Mouse (Mus musculus): ENCODE data around the gene Chil1. TPM values are rescaled to one million over a fixed set of nuclear protein-coding genes. Genes with fewer than 3 reads are reported as not detected.

Gene Chil1
- polyA plus RNA-seq, 1 experiment = 0.08 TPM

DNA sequence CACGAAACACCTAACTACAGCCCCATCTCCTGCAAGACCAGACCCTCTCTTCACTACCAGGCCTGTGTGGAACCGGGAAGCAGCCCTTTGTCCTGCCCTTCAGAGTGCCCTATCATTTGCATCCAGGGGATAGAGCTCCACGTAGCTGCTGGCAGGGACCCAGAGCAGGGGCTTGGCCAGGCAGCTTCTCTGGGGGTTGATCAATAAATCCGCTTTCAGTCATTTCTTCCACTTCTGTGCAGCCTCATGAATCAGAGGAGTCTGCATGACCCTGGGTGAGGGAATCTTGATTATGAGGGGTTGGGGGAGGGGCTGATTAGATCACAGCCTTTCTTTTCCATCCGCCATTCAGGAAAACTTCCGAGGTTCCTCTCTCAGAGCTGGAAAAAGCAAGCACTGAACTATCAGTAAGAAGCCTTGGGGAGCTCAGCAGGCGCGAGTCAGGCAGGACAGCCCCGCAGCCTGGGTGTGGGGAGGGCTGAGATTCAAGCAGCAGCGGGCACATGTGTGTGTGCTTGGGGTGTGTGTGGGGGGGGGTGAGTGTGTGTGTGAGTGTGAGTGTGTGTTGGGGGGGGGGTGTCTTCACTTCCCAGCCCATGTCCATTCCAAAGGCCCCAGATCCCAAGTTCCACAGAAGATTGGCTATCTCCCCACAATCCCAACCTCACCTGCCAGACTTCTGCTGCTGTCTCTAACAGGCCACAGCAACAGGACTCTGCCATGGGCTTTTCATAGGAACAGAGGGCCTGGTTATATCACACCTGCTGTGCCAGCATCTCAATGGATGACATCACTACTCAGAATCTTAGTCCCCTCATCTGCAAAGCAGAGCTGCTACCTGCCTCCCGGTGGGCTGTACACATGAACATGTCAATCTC, 34.0 kb downstream of the Chil1 start:
- Histone ChIP-seq H3K79me3 (ENCODE audit: low read depth) (no peaks in the 10 kb centered on the region), H3K36me3 (ENCODE audit: control insufficient read depth, insufficient read depth) (no peaks in the 10 kb centered on the region), H3K79me2 (ENCODE audit: control insufficient read depth, insufficient read depth) (no peaks in the 10 kb centered on the region), H3K4me3 (ENCODE audit: insufficient read depth, poor library complexity, severe bottlenecking) (no peak overlapping the region), H3ac (ENCODE audit: control insufficient read depth, insufficient read length, low read depth) (no peak overlapping the region), H3K27me3 (ENCODE audit: control insufficient read depth, insufficient read depth, insufficient read length) (peaks cover 4% of the 10 kb centered on the region)
- no peak for TF ChIP-seq MAX (IDR thresholded peaks at IDR 0.05)
- TF ChIP-seq CEBPB (IDR thresholded peaks at IDR 0.05; ENCODE audit: low read depth) = no peak
- TF ChIP-seq MYOD1 (IDR thresholded peaks at IDR 0.05; ENCODE audit: control insufficient read depth, insufficient read length, low read depth) = no peak
- no peak for TF ChIP-seq FOSL1 (IDR thresholded peaks at IDR 0.05; ENCODE audit: insufficient read depth, low read length, poor library complexity, severe bottlenecking)
- TF ChIP-seq USF1 (IDR thresholded peaks at IDR 0.05; ENCODE audit: low read depth) = no peak
- TF ChIP-seq CTCF (IDR thresholded peaks at IDR 0.05; ENCODE audit: control insufficient read depth, insufficient read depth, insufficient read length) = no peak
- no peak for TF ChIP-seq MYOG (IDR thresholded peaks at IDR 0.05; ENCODE audit: control insufficient read depth, extremely low read depth, insufficient read length)

DNA sequence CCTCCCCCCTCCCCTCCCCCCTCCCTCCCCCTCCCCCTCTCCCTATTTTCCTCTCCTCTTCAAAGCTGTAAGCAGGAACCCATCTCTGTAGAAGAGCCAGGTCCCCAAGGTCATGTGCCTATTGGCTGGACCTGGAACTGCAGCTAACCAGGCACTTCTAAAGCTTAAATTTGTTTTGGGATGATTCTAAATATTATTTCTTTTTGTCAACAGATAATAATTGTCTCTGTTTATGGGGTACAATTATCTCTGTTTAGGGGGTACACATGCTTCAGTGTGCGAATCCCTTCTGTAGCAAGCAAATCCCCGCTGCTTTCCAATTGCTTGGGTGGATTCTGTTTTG, 34.6 kb downstream of the Chil1 start:
- no peak for TF ChIP-seq CEBPB (IDR thresholded peaks at IDR 0.05; ENCODE audit: low read depth)
- TF ChIP-seq USF1 (IDR thresholded peaks at IDR 0.05; ENCODE audit: low read depth) = no peak
- no peak for TF ChIP-seq MYOD1 (IDR thresholded peaks at IDR 0.05; ENCODE audit: control insufficient read depth, insufficient read length, low read depth)
- no peak for TF ChIP-seq MYOG (IDR thresholded peaks at IDR 0.05; ENCODE audit: control insufficient read depth, extremely low read depth, insufficient read length)
- no peak for TF ChIP-seq MAX (IDR thresholded peaks at IDR 0.05)
- TF ChIP-seq CTCF (IDR thresholded peaks at IDR 0.05; ENCODE audit: control insufficient read depth, insufficient read depth, insufficient read length) = no peak
- no peak for TF ChIP-seq FOSL1 (IDR thresholded peaks at IDR 0.05; ENCODE audit: insufficient read depth, low read length, poor library complexity, severe bottlenecking)
- Histone ChIP-seq H3K4me3 (ENCODE audit: insufficient read depth, poor library complexity, severe bottlenecking) (no peak overlapping the region), H3K36me3 (ENCODE audit: control insufficient read depth, insufficient read depth) (no peaks in the 10 kb centered on the region), H3ac (ENCODE audit: control insufficient read depth, insufficient read length, low read depth) (no peak overlapping the region), H3K27me3 (ENCODE audit: control insufficient read depth, insufficient read depth, insufficient read length) (peaks cover 4% of the 10 kb centered on the region), H3K79me3 (ENCODE audit: low read depth) (no peaks in the 10 kb centered on the region), H3K79me2 (ENCODE audit: control insufficient read depth, insufficient read depth) (no peaks in the 10 kb centered on the region)

DNA sequence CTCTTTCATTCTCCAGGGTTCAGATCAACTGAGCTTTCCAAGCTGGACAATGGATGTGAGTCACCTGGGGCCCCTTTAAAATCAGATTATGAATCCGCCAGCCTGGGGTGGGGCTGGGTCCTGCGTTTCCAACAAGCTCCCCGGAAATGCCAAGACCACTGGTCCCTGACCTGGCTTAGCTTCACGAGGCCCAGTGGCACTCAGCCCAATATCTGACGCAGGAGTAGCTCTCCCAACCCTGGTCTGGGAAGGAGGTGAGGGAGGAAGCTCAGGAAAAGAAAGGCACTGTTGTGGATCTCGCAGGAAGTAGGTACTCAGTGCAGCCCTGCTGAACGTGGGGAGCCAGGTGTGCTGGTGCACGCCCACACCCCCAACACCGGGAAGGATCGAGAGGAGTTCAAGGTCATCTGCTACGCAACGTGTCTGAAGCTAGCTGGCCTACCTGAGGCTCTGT, 35.1 kb downstream of the Chil1 start:
- peaks cover 4% of the 10 kb centered on the region for H3K27me3 ChIP-seq (ENCODE audit: control insufficient read depth, insufficient read depth, insufficient read length)
- TF ChIP-seq CTCF (IDR thresholded peaks at IDR 0.05; ENCODE audit: control insufficient read depth, insufficient read depth, insufficient read length) (no peak), FOSL1 (IDR thresholded peaks at IDR 0.05; ENCODE audit: insufficient read depth, low read length, poor library complexity, severe bottlenecking) (no peak), USF1 (IDR thresholded peaks at IDR 0.05; ENCODE audit: low read depth) (no peak), MYOG (IDR thresholded peaks at IDR 0.05; ENCODE audit: control insufficient read depth, extremely low read depth, insufficient read length) (no peak)
- no peak overlapping the region for H3K4me3 ChIP-seq (ENCODE audit: insufficient read depth, poor library complexity, severe bottlenecking)
- no peak overlapping the region for H3ac ChIP-seq (ENCODE audit: control insufficient read depth, insufficient read length, low read depth)
- H3K79me3 ChIP-seq (ENCODE audit: low read depth) = no peaks in the 10 kb centered on the region
- H3K79me2 ChIP-seq (ENCODE audit: control insufficient read depth, insufficient read depth) = no peaks in the 10 kb centered on the region
- H3K36me3 ChIP-seq (ENCODE audit: control insufficient read depth, insufficient read depth) = no peaks in the 10 kb centered on the region

DNA sequence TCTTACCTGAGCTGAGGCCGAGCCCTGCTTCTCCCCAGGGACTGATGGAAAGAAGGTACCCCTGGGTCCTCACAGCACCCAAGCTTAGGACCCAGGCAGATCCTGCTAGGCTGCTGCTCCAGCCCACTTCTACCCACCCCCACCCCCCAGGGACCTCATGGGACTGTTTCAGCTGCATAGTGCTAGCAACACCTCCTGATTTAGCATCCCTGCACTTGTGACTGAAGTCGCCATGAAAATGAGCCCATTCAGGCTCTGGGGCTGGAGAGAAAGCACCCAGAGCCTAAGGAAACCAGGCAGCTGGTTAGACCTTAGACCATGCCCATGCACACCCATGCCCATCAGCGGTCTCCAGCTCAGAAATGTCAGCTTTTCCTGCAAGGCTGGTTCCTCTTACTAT, 36.0 kb downstream of the Chil1 start:
- Histone ChIP-seq H3K79me2 (ENCODE audit: control insufficient read depth, insufficient read depth) (no peaks in the 10 kb centered on the region), H3K4me3 (ENCODE audit: insufficient read depth, poor library complexity, severe bottlenecking) (no peak overlapping the region), H3K27me3 (ENCODE audit: control insufficient read depth, insufficient read depth, insufficient read length) (peaks cover 4% of the 10 kb centered on the region), H3K79me3 (ENCODE audit: low read depth) (no peaks in the 10 kb centered on the region), H3K36me3 (ENCODE audit: control insufficient read depth, insufficient read depth) (no peaks in the 10 kb centered on the region), H3ac (ENCODE audit: control insufficient read depth, insufficient read length, low read depth) (no peak overlapping the region)
- TF ChIP-seq MYOG (IDR thresholded peaks at IDR 0.05; ENCODE audit: control insufficient read depth, extremely low read depth, insufficient read length) = no peak
- no peak for TF ChIP-seq FOSL1 (IDR thresholded peaks at IDR 0.05; ENCODE audit: insufficient read depth, low read length, poor library complexity, severe bottlenecking)
- TF ChIP-seq MYOD1 (IDR thresholded peaks at IDR 0.05; ENCODE audit: control insufficient read depth, insufficient read length, low read depth) = no peak
- TF ChIP-seq MAX (IDR thresholded peaks at IDR 0.05) = no peak
- no peak for TF ChIP-seq USF1 (IDR thresholded peaks at IDR 0.05; ENCODE audit: low read depth)
- no peak for TF ChIP-seq CTCF (IDR thresholded peaks at IDR 0.05; ENCODE audit: control insufficient read depth, insufficient read depth, insufficient read length)

DNA sequence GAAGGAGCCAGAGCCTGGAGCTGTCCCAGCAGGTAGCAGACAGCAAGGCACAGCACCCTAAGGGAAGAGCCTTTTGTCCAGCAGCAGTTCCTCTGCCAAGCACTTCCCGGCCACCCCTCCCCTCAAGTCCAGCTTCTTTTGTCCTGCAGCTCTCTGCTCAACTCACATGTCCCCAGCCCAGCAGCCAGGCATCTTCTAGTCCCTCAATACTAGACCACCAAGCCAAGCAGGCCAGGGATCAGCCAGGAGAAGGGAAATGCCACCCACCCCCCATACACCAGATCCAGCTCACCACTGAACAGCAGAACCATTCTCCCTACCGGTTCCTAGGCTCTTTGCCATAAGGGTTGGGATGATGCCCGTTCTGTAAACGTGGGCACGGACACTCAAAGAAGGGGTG, 37.6 kb downstream of the Chil1 start:
- TF ChIP-seq CEBPB (IDR thresholded peaks at IDR 0.05; ENCODE audit: low read depth) (no peak), MAX (IDR thresholded peaks at IDR 0.05) (no peak), FOSL1 (IDR thresholded peaks at IDR 0.05; ENCODE audit: insufficient read depth, low read length, poor library complexity, severe bottlenecking) (no peak), MYOD1 (IDR thresholded peaks at IDR 0.05; ENCODE audit: control insufficient read depth, insufficient read length, low read depth) (no peak), CTCF (IDR thresholded peaks at IDR 0.05; ENCODE audit: control insufficient read depth, insufficient read depth, insufficient read length) (no peak), MYOG (IDR thresholded peaks at IDR 0.05; ENCODE audit: control insufficient read depth, extremely low read depth, insufficient read length) (no peak), USF1 (IDR thresholded peaks at IDR 0.05; ENCODE audit: low read depth) (no peak)
- no peak overlapping the region for H3ac ChIP-seq (ENCODE audit: control insufficient read depth, insufficient read length, low read depth)
- no peak overlapping the region for H3K4me3 ChIP-seq (ENCODE audit: insufficient read depth, poor library complexity, severe bottlenecking)
- no peaks in the 10 kb centered on the region for H3K79me2 ChIP-seq (ENCODE audit: control insufficient read depth, insufficient read depth)
- peaks cover 14% of the 10 kb centered on the region for H3K27me3 ChIP-seq (ENCODE audit: control insufficient read depth, insufficient read depth, insufficient read length)
- no peaks in the 10 kb centered on the region for H3K79me3 ChIP-seq (ENCODE audit: low read depth)
- H3K36me3 ChIP-seq (ENCODE audit: control insufficient read depth, insufficient read depth) = no peaks in the 10 kb centered on the region
